Mouse (Mus musculus) heart, embryonic 11.5 days (tissue): ENCODE measurements around the gene Prx. TPM values are rescaled to one million over a fixed set of nuclear protein-coding genes. Genes with fewer than 3 reads are reported as not detected.
"Not testable (repeated sequence)": the region's sequence is repeated elsewhere in the genome, so short reads cannot be mapped to it uniquely, and the experiment has no call there.

Experiments used
- ATAC-seq: fragments of 200-750 bp; cut with Nextera tagmentation; replicated peaks from 2 replicates; pipeline ENCODE4 v1.8.0; 2017; ENCODE audit warnings: moderate library complexity; ENCODE audit not compliant: insufficient number of reproducible peaks, low FRiP score, low TSS enrichment
- H3K27ac ChIP-seq: fragments of 300-500 bp; sonication (generic); 2 replicates; pipeline ENCODE4 v1.5.1; 2014; ENCODE audit warnings: mild to moderate bottlenecking, low read depth, low read length
- H3K27me3 ChIP-seq: fragments of 300-500 bp; sonication (generic); 2 replicates; pipeline ENCODE4 v1.6.1; 2014; ENCODE audit warnings: mild to moderate bottlenecking, low read length, mixed read lengths; ENCODE audit not compliant: control insufficient read depth, insufficient read depth
- H3K36me3 ChIP-seq: fragments of 300-500 bp; sonication (generic); 2 replicates; pipeline ENCODE4 v1.6.1; 2014; ENCODE audit warnings: mild to moderate bottlenecking, low read length, moderate library complexity, mixed read lengths; ENCODE audit not compliant: control insufficient read depth, insufficient read depth
- H3K4me1 ChIP-seq: fragments of 300-500 bp; sonication (generic); 2 replicates; pipeline ENCODE4 v1.6.1; 2014; ENCODE audit warnings: low read length; ENCODE audit not compliant: control insufficient read depth, insufficient read depth
- H3K4me2 ChIP-seq: fragments of 300-500 bp; sonication (generic); 2 replicates; pipeline ENCODE4 v1.6.1; 2014; ENCODE audit warnings: mild to moderate bottlenecking, moderate library complexity
- H3K4me3 ChIP-seq: fragments of 300-500 bp; sonication (generic); 2 replicates; pipeline ENCODE4 v1.5.1; 2014; ENCODE audit warnings: low read depth, low read length
- H3K9ac ChIP-seq: fragments of 300-500 bp; sonication (generic); 2 replicates; pipeline ENCODE4 v1.6.1; 2014; ENCODE audit warnings: mild to moderate bottlenecking, low read depth, low read length, moderate library complexity
- H3K9me3 ChIP-seq: fragments of 300-500 bp; sonication (generic); replicated peaks from 2 replicates; pipeline ENCODE4 v1.6.1; 2016; ENCODE audit warnings: low read length; ENCODE audit not compliant: control insufficient read depth
- WGBS: fragments of 180-500 bp; shearing (Covaris S2); extraction: QIAGEN DNeasy Blood & Tissue Kit; methylation state at CpG from one replicate; pipeline ENCODE4 v1.1.7; 2014; ENCODE audit not compliant: insufficient replicate concordance; 5-methylcytosine and 5-hydroxymethylcytosine counted together
- polyA plus RNA-seq: library from polyadenylated mRNA; unstranded; fragments of >200 nt; fragmentation: Nextera tagmentation; extraction: Ambion mirVana; gene quantifications from 2 replicates; pipeline ENCODE4 v1.2.1, GENCODE M21; 2014

Prx gene
- polyA plus RNA-seq, 1 experiment from 2014 or later: 0.76 TPM

- H3K9ac ChIP-seq: peak overlapping the region; percentile 6; the same call in 1 of the 2 replicates
- H3K4me1 ChIP-seq: peaks cover 34% of the 10 kb centered on the region
- no peaks in the 10 kb centered on the region for H3K27me3 ChIP-seq
- no peak for ATAC-seq
- no peak overlapping the region for H3K4me3 ChIP-seq
- no peaks in the 10 kb centered on the region for H3K9me3 ChIP-seq
- H3K27ac ChIP-seq: 0 out of 2 replicates have a peak overlapping the region, but pooled peaks have one; percentile 91
- 0 out of 2 replicates have a peak, but pooled peaks cover 5% of the 10 kb centered on the region for H3K36me3 ChIP-seq
- peak overlapping the region; percentile 63 for H3K4me2 ChIP-seq
- 91% methylated on average over 25 of the region's 25 CpGs for WGBS
Observed at GRCm38 (mm10) chr7:27489270-27489869, 9.8 kb upstream of the Prx start.

GRCm38 (mm10) chr7:27490227-27490542 is 8.9 kb upstream of the Prx start:
- H3K4me3 ChIP-seq: peak overlapping the region; percentile 36
- H3K27me3 ChIP-seq: no peaks in the 10 kb centered on the region
- peak overlapping the region; percentile 66 for H3K9ac ChIP-seq
- H3K36me3 ChIP-seq: 0 out of 2 replicates have a peak, but pooled peaks cover 5% of the 10 kb centered on the region
- peak overlapping the region; percentile 91 for H3K27ac ChIP-seq
- peak overlapping the region; percentile 63 for H3K4me2 ChIP-seq
- ATAC-seq: no peak
- 26% methylated on average over 4 of the region's 4 CpGs for WGBS
- H3K4me1 ChIP-seq: peaks cover 34% of the 10 kb centered on the region
- H3K9me3 ChIP-seq: no peaks in the 10 kb centered on the region

- 1% methylated on average over 32 of the region's 33 CpGs for WGBS
- Histone ChIP-seq H3K27me3 (no peaks in the 10 kb centered on the region), H3K27ac (peak overlapping the region; percentile 91), H3K36me3 (0 out of 2 replicates have a peak, but pooled peaks cover 5% of the 10 kb centered on the region), H3K9ac (peak overlapping the region; percentile 66), H3K4me1 (peaks cover 34% of the 10 kb centered on the region), H3K4me3 (peak overlapping the region; percentile 36), H3K9me3 (no peaks in the 10 kb centered on the region), H3K4me2 (peak overlapping the region; percentile 63)
- ATAC-seq: peak; percentile 84
Observed at GRCm38 (mm10) chr7:27490543-27491329, 8.4 kb upstream of the Prx start.

- no peaks in the 10 kb centered on the region for H3K27me3 ChIP-seq
- WGBS: 55% methylated on average over 7 of the region's 7 CpGs
- H3K27ac ChIP-seq: peak overlapping the region; percentile 91
- H3K9ac ChIP-seq: peak overlapping the region; percentile 43; the same call in 1 of the 2 replicates
- no peak overlapping the region for H3K4me3 ChIP-seq
- H3K4me1 ChIP-seq: peaks cover 31% of the 10 kb centered on the region
- no peaks in the 10 kb centered on the region for H3K9me3 ChIP-seq
- H3K36me3 ChIP-seq: 0 out of 2 replicates have a peak, but pooled peaks cover 5% of the 10 kb centered on the region
- peak overlapping the region; percentile 63 for H3K4me2 ChIP-seq
- ATAC-seq: no peak
Observed at GRCm38 (mm10) chr7:27491856-27492255, 7.3 kb upstream of the Prx start.

DNA sequence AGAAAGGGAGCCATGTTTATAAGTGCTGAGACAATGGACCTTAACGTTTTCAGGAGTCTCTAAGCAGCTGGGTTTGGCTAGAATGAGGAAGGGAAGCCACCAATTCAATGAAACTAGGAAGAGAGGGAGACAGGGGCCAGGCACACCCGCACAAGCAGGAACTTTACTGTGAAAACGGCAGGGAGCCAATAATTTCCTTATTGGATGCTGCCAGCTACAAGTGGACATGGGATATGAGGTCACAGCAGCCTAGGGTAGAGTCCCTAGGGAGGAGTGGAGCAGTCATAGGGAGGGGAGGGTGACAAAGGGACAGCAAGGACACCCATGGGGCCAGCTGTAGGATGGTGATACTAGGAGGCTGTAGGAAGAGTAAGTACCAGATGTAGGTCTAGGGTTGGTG is 6.1 kb upstream of the Prx start:
- no peak for ATAC-seq
- WGBS: 70% methylated on average over 3 of the region's 3 CpGs
- Histone ChIP-seq H3K4me1 (peaks cover 35% of the 10 kb centered on the region), H3K9me3 (no peaks in the 10 kb centered on the region), H3K4me3 (no peak overlapping the region), H3K36me3 (0 out of 2 replicates have a peak, but pooled peaks cover 5% of the 10 kb centered on the region), H3K4me2 (no peak overlapping the region), H3K27me3 (no peaks in the 10 kb centered on the region), H3K27ac (no peak overlapping the region), H3K9ac (no peak overlapping the region)

GRCm38 (mm10) chr7:27493450-27493849 is 5.7 kb upstream of the Prx start:
- Histone ChIP-seq H3K4me2 (no peak overlapping the region), H3K4me1 (peaks cover 32% of the 10 kb centered on the region), H3K4me3 (no peak overlapping the region), H3K9me3 (no peaks in the 10 kb centered on the region), H3K9ac (no peak overlapping the region), H3K27me3 (no peaks in the 10 kb centered on the region), H3K36me3 (0 out of 2 replicates have a peak, but pooled peaks cover 5% of the 10 kb centered on the region), H3K27ac (no peak overlapping the region)
- ATAC-seq: no peak
- WGBS: 82% methylated on average over 5 of the region's 5 CpGs

DNA sequence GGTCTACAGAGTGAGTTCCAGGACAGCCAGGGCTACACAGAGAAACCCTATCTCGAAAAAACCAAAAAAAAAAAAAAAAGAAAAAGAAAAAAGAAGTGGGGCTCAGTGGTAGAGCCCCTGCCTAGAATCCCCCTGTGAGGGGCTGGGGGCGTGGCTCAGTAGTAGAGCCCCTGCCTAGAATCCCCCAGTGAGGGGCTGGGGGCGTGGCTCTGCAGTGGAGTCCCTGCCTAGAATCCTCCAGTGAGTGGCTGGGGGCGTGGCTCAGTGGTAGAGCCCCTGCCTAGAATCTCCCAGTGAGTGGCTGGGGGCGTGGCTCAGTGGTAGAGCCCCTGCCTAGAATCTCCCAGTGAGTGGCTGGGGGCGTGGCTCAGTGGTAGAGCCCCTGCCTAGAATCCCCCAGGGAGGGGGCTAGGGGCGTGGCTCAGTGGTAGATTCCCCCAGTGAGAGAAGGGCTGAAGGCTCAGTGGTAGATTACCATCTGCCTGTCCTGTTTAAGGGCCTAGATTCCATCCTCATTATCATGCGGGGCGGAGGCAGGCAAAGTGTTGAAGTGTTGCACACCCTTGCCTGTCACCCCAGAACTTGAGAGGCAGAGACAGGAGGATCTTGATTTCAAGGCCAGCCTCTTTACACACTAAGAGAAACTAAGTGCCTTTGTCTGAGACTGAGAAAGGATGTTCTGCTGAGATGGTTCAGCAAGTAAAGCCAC is 4.3 kb upstream of the Prx start:
- H3K27me3 ChIP-seq, ATAC-seq, H3K36me3 ChIP-seq, H3K4me2 ChIP-seq, H3K4me3 ChIP-seq, H3K9ac ChIP-seq, H3K9me3 ChIP-seq, H3K27ac ChIP-seq: not testable (repeated sequence)
- peaks cover 21% of the 10 kb centered on the region for H3K4me1 ChIP-seq
- 92% methylated on average over 9 of the region's 9 CpGs for WGBS

DNA sequence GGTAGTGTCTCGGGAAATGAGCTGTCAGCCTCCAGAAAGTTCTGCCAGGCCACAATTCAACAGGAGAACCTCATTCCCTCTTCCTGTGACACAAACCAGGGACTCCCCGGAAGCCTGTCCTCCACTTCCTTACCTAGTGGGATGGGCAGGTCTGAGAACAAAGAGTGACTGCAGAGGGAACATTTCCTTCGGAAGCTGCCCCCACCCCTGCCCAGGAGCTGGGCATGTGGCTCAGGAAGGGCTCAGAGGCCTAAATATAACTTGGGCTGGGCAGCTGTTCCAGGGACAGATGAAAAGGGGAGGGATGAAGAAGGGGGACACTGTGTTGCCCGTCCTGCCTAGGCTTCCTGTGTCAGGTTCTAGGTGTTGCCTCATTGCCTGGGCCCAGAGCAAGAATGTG is 2.5 kb downstream of the Prx start:
- no peak for ATAC-seq
- Histone ChIP-seq H3K27me3 (no peaks in the 10 kb centered on the region), H3K36me3 (no peaks in the 10 kb centered on the region), H3K27ac (peak overlapping the region; percentile 57), H3K4me3 (no peak overlapping the region), H3K4me1 (peaks cover 20% of the 10 kb centered on the region), H3K4me2 (no peak overlapping the region), H3K9me3 (no peaks in the 10 kb centered on the region), H3K9ac (no peak overlapping the region)
- 48% methylated on average over 4 of the region's 4 CpGs for WGBS
